Mouse (Mus musculus) c-Kit-positive CD71-positive TER-119-negative erythroid progenitor cells, embryonic 14.5 days (primary cell): ENCODE measurements around the gene Dgka.
A peak's percentile ranks its signal among the peaks of the same experiment; 100 is the strongest.
"Not testable (repeated sequence)": the region's sequence is repeated elsewhere in the genome, so short reads cannot be mapped to it uniquely, and the experiment has no call there.

Experiments used
- DNase-seq: peaks from one replicate; pipeline ENCODE4 v3.0.0-alpha.2; 2013; ENCODE audit warnings: low read depth

The Dgka gene

GRCm38 (mm10) chr10:128731992-128732391 lies 12.7 kb downstream of the Dgka start:
- DNase-seq: no peak

GRCm38 (mm10) chr10:128731002-128731433 lies 13.6 kb downstream of the Dgka start:
- DNase-seq: no peak

GRCm38 (mm10) chr10:128728059-128728458 lies 16.6 kb downstream of the Dgka start:
- no peak for DNase-seq

- not testable (repeated sequence) for DNase-seq
Measured at GRCm38 (mm10) chr10:128725466-128725865, 19.2 kb downstream of the Dgka start.

GRCm38 (mm10) chr10:128715559-128716537 lies 28.8 kb downstream of the Dgka start:
- no peak for DNase-seq

- not testable (repeated sequence) for DNase-seq
Measured at GRCm38 (mm10) chr10:128711318-128711717, 33.3 kb downstream of the Dgka start.

- DNase-seq: no peak
Measured at GRCm38 (mm10) chr10:128705317-128705693, 39.4 kb downstream of the Dgka start.

GRCm38 (mm10) chr10:128704491-128705316 lies 40.0 kb downstream of the Dgka start, which contains the start of gene Cdk2:
Gene Cdk2, minus strand, starts transcription at chr10:128705031.
- DNase-seq: peak; percentile 83

GRCm38 (mm10) chr10:128703895-128704294 lies 40.8 kb downstream of the Dgka start, which contains the start of gene Pmel:
Gene Pmel, plus strand, starts transcription at chr10:128704195.
- DNase-seq: no peak

GRCm38 (mm10) chr10:128702328-128703007 lies 42.2 kb downstream of the Dgka start:
- DNase-seq: no peak

GRCm38 (mm10) chr10:128700712-128701111 lies 43.9 kb downstream of the Dgka start:
- no peak for DNase-seq

GRCm38 (mm10) chr10:128699611-128700010 lies 45.0 kb downstream of the Dgka start:
- DNase-seq: no peak

GRCm38 (mm10) chr10:128699006-128699405 lies 45.6 kb downstream of the Dgka start:
- no peak for DNase-seq

GRCm38 (mm10) chr10:128697072-128697725 lies 47.5 kb downstream of the Dgka start:
- DNase-seq: no peak

- peak; percentile 97 for DNase-seq
Measured at GRCm38 (mm10) chr10:128695992-128696807, 48.5 kb downstream of the Dgka start, which contains the start of gene Rab5b. Gene Rab5b, minus strand, starts transcription at chr10:128696264.

GRCm38 (mm10) chr10:128695411-128695991 lies 49.2 kb downstream of the Dgka start:
- DNase-seq: peak; percentile 21

GRCm38 (mm10) chr10:128674469-128675008 lies 70.1 kb downstream of the Dgka start:
- DNase-seq: peak; percentile 58

- peak; percentile 63 for DNase-seq
Measured at GRCm38 (mm10) chr10:128673763-128674468, 70.7 kb downstream of the Dgka start, which contains the start of gene Suox. Gene Suox, minus strand, starts transcription at chr10:128674073.

- no peak for DNase-seq
Measured at GRCm38 (mm10) chr10:128671148-128671547, 73.5 kb downstream of the Dgka start.
